Mouse (Mus musculus) limb, embryonic 14.5 days (tissue): Measurements from ENCODE around the gene Tomm34. TPM values are rescaled to one million over a fixed set of nuclear protein-coding genes. Genes with fewer than 3 reads are reported as not detected.

Experiments
- ATAC-seq: fragments of 200-750 bp; cut with Nextera tagmentation; 2 replicates; pipeline ENCODE4 v1.8.0; 2017; ENCODE audit warnings: low read depth, moderate number of reproducible peaks, moderate TSS enrichment; ENCODE audit not compliant: low FRiP score
- DNase-seq: peaks from one replicate; pipeline ENCODE4 v3.0.0-alpha.2; 2015; ENCODE audit warnings: low spot score
- H3K27ac ChIP-seq: fragments of 300-500 bp; sonication (generic); replicated peaks from 2 replicates; pipeline ENCODE4 v1.5.1; 2014; ENCODE audit warnings: low read depth, mild to moderate bottlenecking, low read length, moderate library complexity, mixed read lengths
- H3K27me3 ChIP-seq: fragments of 300-500 bp; sonication (generic); 2 replicates; pipeline ENCODE4 v1.6.1; 2014; ENCODE audit warnings: low read length, mixed read lengths; ENCODE audit not compliant: control insufficient read depth, insufficient read depth
- H3K36me3 ChIP-seq: fragments of 300-500 bp; sonication (generic); 2 replicates; pipeline ENCODE4 v1.6.1; 2014; ENCODE audit warnings: mild to moderate bottlenecking, low read length, moderate library complexity, mixed read lengths; ENCODE audit not compliant: control insufficient read depth, insufficient read depth
- H3K4me1 ChIP-seq: fragments of 300-500 bp; sonication (generic); 2 replicates; pipeline ENCODE4 v1.6.1; 2014; ENCODE audit warnings: antibody characterized with exemption, low read length, mixed read lengths; ENCODE audit not compliant: control insufficient read depth, insufficient read depth
- H3K4me2 ChIP-seq: fragments of 300-500 bp; sonication (generic); replicated peaks from 2 replicates; pipeline ENCODE4 v1.6.1; 2014; ENCODE audit warnings: low read depth, mild to moderate bottlenecking, low read length, moderate library complexity; ENCODE audit not compliant: severe bottlenecking
- H3K4me3 ChIP-seq: fragments of 300-500 bp; sonication (generic); replicated peaks from 2 replicates; pipeline ENCODE4 v1.5.1; 2014; ENCODE audit warnings: low read length
- H3K9ac ChIP-seq: fragments of 300-500 bp; sonication (generic); 2 replicates; pipeline ENCODE4 v1.6.1; 2014; ENCODE audit warnings: mild to moderate bottlenecking, low read depth, low read length, moderate library complexity; ENCODE audit not compliant: severe bottlenecking
- H3K9me3 ChIP-seq: fragments of 300-500 bp; sonication (generic); 2 replicates; pipeline ENCODE4 v1.6.1; 2016; ENCODE audit warnings: low read length; ENCODE audit not compliant: control insufficient read depth
- POLR2A ChIP-seq: fragments of 200-500 bp; IDR thresholded peaks from 2 replicates; pipeline ENCODE4 v1.8.0; 2012; ENCODE audit warnings: inconsistent platforms, mild to moderate bottlenecking, moderate library complexity, borderline replicate concordance; ENCODE audit not compliant: insufficient read depth, insufficient read length; ENCODE audit errors: extremely low read depth
- WGBS: fragments of 180-500 bp; shearing (Covaris S2); extraction: QIAGEN DNeasy Blood & Tissue Kit; methylation state at CpG from one replicate; pipeline ENCODE4 v1.1.7; 2014; 5-methylcytosine and 5-hydroxymethylcytosine counted together
- polyA plus RNA-seq, 2 experiments: library from polyadenylated mRNA; depleted of rRNA in 1 of 2; stranded (reverse) in 1 of 2; unstranded in 1 of 2; fragments of >200 nt; fragmentation: Nextera tagmentation in 1 of 2; extraction: Ambion mirVana in 1 of 2; gene quantifications; 2 replicates each; pipeline versions ENCODE4 v1.2.1 to v1.2.3; 2012 to 2014

The Tomm34 gene
- polyA plus RNA-seq (2012; rRNA removed) (39.1 and 42.9 TPM in 2 replicates), polyA plus RNA-seq (2014; fragmentation: Nextera tagmentation; extraction: Ambion mirVana) (50.1 and 53.5 TPM in 2 replicates)

- Histone ChIP-seq H3K27me3 (no peaks in the 10 kb centered on the region), H3K9ac (peak within 1 kb of the TSS; percentile 78), H3K27ac (peak within 1 kb of the TSS; percentile 84), H3K36me3 (peaks cover 13% of the 10 kb centered on the region), H3K4me2 (peak within 1 kb of the TSS; percentile 72), H3K9me3 (no peaks in the 10 kb centered on the region), H3K4me1 (peaks cover 21% of the 10 kb centered on the region), H3K4me3 (peak within 1 kb of the TSS; percentile 90)
- ATAC-seq, result peak; percentile 94
- WGBS, result under 1% methylated on average over 42 of the region's 55 CpGs
- peak; percentile 93 for DNase-seq
- peak; percentile 59; the same call in 1 of the 2 replicates for TF ChIP-seq POLR2A
Measured at GRCm38 (mm10) chr2:164070765-164071436, at the start of gene Tomm34. Gene Tomm34, minus strand, starts transcription at chr2:164071169.

GRCm38 (mm10) chr2:164119503-164119902 lies 48.5 kb upstream of the Tomm34 start:
- Histone ChIP-seq H3K9ac (no peak overlapping the region), H3K36me3 (peaks cover 39% of the 10 kb centered on the region), H3K4me2 (no peak overlapping the region), H3K27me3 (no peaks in the 10 kb centered on the region), H3K9me3 (no peaks in the 10 kb centered on the region), H3K27ac (no peak overlapping the region), H3K4me1 (peaks cover 17% of the 10 kb centered on the region), H3K4me3 (no peak overlapping the region)
- DNase-seq, result no peak
- 88% methylated on average over 6 of the region's 6 CpGs for WGBS
- ATAC-seq, result no peak
- TF ChIP-seq POLR2A, result no peak

GRCm38 (mm10) chr2:164115531-164115930 lies 44.6 kb upstream of the Tomm34 start:
- H3K9ac ChIP-seq, result no peak overlapping the region
- peak; percentile 70; the same call in 1 of the 2 replicates for ATAC-seq

GRCm38 (mm10) chr2:164114051-164114450 lies 43.1 kb upstream of the Tomm34 start:
- no peak for TF ChIP-seq POLR2A
- no peak for DNase-seq
- Histone ChIP-seq H3K27ac (peak overlapping the region; percentile 11; the same call in 1 of the 2 replicates), H3K4me2 (no peak overlapping the region), H3K36me3 (peaks cover 13% of the 10 kb centered on the region), H3K4me3 (no peak overlapping the region), H3K9ac (no peak overlapping the region), H3K4me1 (peaks cover 23% of the 10 kb centered on the region), H3K27me3 (no peaks in the 10 kb centered on the region), H3K9me3 (no peaks in the 10 kb centered on the region)
- ATAC-seq, result no peak
- 87% methylated on average over 6 of the region's 6 CpGs for WGBS

More at GRCm38 (mm10) chr2:164115531-164115930, 44.6 kb upstream of the Tomm34 start:
- no peak overlapping the region for H3K4me3 ChIP-seq
- no peaks in the 10 kb centered on the region for H3K27me3 ChIP-seq
- H3K4me1 ChIP-seq, result peaks cover 23% of the 10 kb centered on the region
- H3K4me2 ChIP-seq, result no peak overlapping the region
- no peaks in the 10 kb centered on the region for H3K9me3 ChIP-seq
- H3K36me3 ChIP-seq, result peaks cover 28% of the 10 kb centered on the region
- DNase-seq, result no peak
- WGBS, result 40% methylated on average over 10 of the region's 10 CpGs
- peak overlapping the region; percentile 63; the same call in 1 of the 2 replicates for H3K27ac ChIP-seq
- TF ChIP-seq POLR2A, result no peak

GRCm38 (mm10) chr2:164111546-164111945 lies 40.6 kb upstream of the Tomm34 start:
- Histone ChIP-seq H3K36me3 (0 out of 2 replicates have a peak, but pooled peaks cover 8% of the 10 kb centered on the region), H3K27me3 (no peaks in the 10 kb centered on the region), H3K4me1 (peaks cover 42% of the 10 kb centered on the region), H3K9ac (no peak overlapping the region), H3K4me2 (no peak overlapping the region), H3K9me3 (no peaks in the 10 kb centered on the region), H3K4me3 (no peak overlapping the region), H3K27ac (0 out of 2 replicates have a peak overlapping the region, but pooled peaks have one; percentile 43)
- ATAC-seq, result no peak
- 72% methylated on average over 8 of the region's 8 CpGs for WGBS
- TF ChIP-seq POLR2A, result no peak
- no peak for DNase-seq
